Mouse (Mus musculus): ENCODE data around the gene Mst1. TPM values are rescaled to one million over a fixed set of nuclear protein-coding genes. Genes with fewer than 3 reads are reported as not detected.

The Mst1 gene
- under 1 TPM in 1 of 2 experiments, not detected in 1; 0.23 TPM for total RNA-seq (2023)

DNA sequence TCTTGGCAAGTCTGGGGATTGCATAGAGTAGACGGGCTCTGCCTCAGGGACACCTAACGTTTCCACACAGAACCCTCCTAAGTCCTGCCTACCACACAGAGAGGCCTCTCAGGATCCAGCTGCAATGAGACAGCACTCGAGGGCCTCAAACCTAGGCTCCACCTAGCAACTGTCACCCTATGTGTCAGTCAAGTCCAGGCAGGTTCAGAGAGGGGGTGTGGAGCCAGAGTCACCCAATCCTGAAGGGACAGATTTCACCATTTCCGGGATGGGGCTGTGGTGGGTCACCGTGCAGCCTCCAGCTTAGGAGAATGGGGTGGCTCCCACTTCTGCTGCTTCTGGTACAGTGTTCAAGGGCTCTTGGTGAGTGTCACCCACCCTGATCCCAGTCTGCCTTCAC, at the start of gene Mst1:
Gene Mst1 (plus strand): TSS at position 269 of the 400 bp plus-strand sequence.

DNA sequence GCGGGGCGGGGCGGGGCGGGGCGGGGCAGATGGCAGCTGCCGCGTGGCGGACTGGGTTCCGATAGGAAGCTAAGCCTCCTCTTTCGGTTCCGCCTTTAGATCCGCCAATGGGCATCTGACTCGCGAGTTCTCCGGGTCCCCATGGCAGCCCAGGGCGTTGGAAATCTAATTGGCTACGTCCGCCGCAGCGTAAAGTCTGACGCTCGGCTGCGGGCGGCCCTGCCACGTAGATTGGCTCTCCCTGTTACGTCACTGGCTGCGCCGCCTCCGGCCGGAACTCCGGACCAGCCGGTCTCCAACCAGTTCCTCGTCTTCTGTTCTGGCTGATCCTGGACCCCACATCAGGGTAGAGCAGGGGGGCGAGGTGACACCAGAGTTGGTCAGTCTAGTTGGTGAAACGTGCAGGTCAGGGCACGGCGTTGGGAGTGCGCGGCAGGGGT, 31.2 kb upstream of the Mst1 start, which contains the start of gene Gmppb:
Gene Gmppb (plus strand): TSS at position 227 of the 440 bp plus-strand sequence.

GRCm38 (mm10) chr9:108052885-108053664, 27.2 kb upstream of the Mst1 start, which contains the start of gene Amigo3:
Gene Amigo3, plus strand, starts transcription at chr9:108053159.

GRCm38 (mm10) chr9:108082988-108083431, 2.8 kb downstream of the Mst1 start, which contains the start of gene Rnf123:
Gene Rnf123, minus strand, starts transcription at chr9:108083346.

DNA sequence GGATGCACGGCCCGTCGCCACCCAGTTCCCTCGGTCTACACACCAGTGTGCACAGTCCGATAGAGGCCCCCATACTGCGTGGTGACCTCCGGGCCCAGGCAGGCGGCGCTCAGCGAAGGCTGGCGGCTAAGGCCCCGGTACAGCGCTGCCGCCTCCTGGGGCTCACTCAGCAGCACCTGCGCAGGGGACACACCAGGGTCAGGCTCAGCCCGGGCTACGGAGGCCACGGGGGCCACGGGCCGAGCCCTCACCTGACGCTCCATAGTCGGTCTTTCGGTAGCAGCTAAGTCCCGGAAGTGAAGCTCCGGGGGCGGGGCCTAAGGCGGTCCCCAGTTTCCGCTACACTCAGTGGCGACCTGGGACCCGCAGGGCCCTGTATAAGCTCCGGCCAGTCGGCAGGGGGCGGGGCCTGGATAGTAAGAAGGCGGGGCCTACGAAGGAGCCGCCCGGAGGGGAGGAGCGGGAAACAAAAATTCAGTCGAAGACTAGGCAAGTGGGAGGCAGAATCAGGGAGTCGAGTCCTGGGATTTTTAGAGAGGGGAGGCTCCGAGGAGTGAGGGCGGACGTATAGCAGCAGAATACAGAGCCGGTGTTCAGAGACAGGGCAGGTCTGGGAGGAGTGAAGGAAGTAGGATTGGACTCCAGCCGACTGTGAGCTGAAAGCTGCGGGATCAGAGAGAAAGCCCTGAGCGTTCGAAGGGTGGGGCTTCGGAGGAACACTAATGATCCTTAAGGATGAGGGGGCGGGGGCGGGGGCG, 14.1 kb downstream of the Mst1 start, which contains the start of gene Apeh:
Gene Apeh (minus strand): TSS at position 423 of the 758 bp plus-strand sequence.

Other genes starting within 250 kb of the Mst1 start
- gene Rbm6, start 207.2 kb upstream of the Mst1 start, total RNA-seq (2023), result 100 to 1,000 TPM; 117 to 128 TPM
- gene Mon1a, start 192.3 kb upstream of the Mst1 start, total RNA-seq (2023), result 10 to 100 TPM; 16.1 to 21.0 TPM
- gene Mst1r, start 173.6 kb upstream of the Mst1 start, total RNA-seq (2023), result under 1 TPM in 1 of 2 experiments, not detected in 1; 0.41 TPM
- not detected for gene Actl11, start 152.0 kb upstream of the Mst1 start, total RNA-seq (2023)
- gene Camkv, start 144.8 kb upstream of the Mst1 start, total RNA-seq (2023), result not detected
- 1 to 10 TPM; 5.9 to 9.3 TPM for gene Traip, start 130.3 kb upstream of the Mst1 start, total RNA-seq (2023)
- 100 to 1,000 TPM; 209 to 244 TPM for gene Uba7, start 104.9 kb upstream of the Mst1 start, total RNA-seq (2023)
- not detected for gene Gm20661, start 97.4 kb upstream of the Mst1 start, total RNA-seq (2023)
- gene Inka1, start 94.6 kb upstream of the Mst1 start, total RNA-seq (2023), result 1 to 10 TPM; 4.9 to 6.0 TPM
- gene Cdhr4, start 87.9 kb upstream of the Mst1 start, total RNA-seq (2023), result under 1 TPM in 1 of 2 experiments, not detected in 1; 0.38 TPM
- gene Gm20662, start 84.1 kb upstream of the Mst1 start, total RNA-seq (2023), result 1 to 10 TPM in 1 of 2 experiments, not detected in 1; 3.6 TPM
- 100 to 1,000 TPM; 133 to 142 TPM for gene Ip6k1, start 77.9 kb upstream of the Mst1 start, total RNA-seq (2023)
- gene Gmppb, start 31.2 kb upstream of the Mst1 start, total RNA-seq (2023), result 10 to 100 TPM; 31.3 to 38.4 TPM
- gene Amigo3, start 27.3 kb upstream of the Mst1 start, total RNA-seq (2023), result 10 to 100 TPM in 1 of 2 experiments, 1 to 10 TPM in 1; 7.0 to 12.0 TPM
- 100 to 1,000 TPM; 206 to 230 TPM for gene Rnf123, start 2.9 kb downstream of the Mst1 start, total RNA-seq (2023)
- gene Apeh, start 14.2 kb downstream of the Mst1 start, total RNA-seq (2023), result 100 to 1,000 TPM; 126 to 158 TPM
- under 1 TPM; 0.21 to 0.49 TPM for gene Bsn, start 109.9 kb downstream of the Mst1 start, total RNA-seq (2023)
- gene Dag1, start 183.5 kb downstream of the Mst1 start, total RNA-seq (2023), result 10 to 100 TPM; 27.1 to 28.0 TPM
- 10 to 100 TPM; 12.1 to 14.2 TPM for gene Nicn1, start 210.0 kb downstream of the Mst1 start, total RNA-seq (2023)
- 1 to 10 TPM; 3.9 to 4.1 TPM for gene Amt, start 216.4 kb downstream of the Mst1 start, total RNA-seq (2023)
- 100 to 1,000 TPM; 448 to 467 TPM for gene Rhoa, start 225.7 kb downstream of the Mst1 start, total RNA-seq (2023)
- 10 to 100 TPM in 1 of 2 experiments, 1 to 10 TPM in 1; 9.3 to 13.8 TPM for gene Tcta, start 225.7 kb downstream of the Mst1 start, total RNA-seq (2023)